Mouse (Mus musculus) ovary, postnatal 14 days (tissue): ENCODE data around the gene Sin3a.

Source experiments
- DNase-seq: peaks from one replicate; pipeline ENCODE4 v3.0.0; 2022; ENCODE audit warnings: low spot score

Sin3a gene

DNA sequence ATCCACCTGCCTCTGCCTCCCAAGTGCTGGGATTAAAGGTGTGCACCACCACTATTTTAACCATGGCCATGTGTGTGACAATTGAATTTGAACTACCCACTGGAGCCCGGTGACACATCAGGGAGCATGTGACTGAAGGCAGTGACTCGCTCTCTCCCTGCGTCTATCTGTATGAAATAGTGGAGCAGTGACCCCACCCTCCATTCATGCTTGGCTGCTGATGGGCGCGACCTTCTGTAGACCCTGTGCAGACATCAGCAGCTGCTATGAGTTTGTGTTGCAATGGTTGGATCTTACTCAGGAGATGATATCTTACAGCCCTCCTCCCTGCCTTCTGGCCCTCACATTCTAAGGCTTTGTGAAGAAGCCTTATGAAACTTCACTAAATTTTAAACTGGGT, 96.6 kb downstream of the Sin3a start:
- DNase-seq = no peak
